Mouse (Mus musculus): Measurements from ENCODE around the gene Hspa14.

Gene Hspa14

DNA sequence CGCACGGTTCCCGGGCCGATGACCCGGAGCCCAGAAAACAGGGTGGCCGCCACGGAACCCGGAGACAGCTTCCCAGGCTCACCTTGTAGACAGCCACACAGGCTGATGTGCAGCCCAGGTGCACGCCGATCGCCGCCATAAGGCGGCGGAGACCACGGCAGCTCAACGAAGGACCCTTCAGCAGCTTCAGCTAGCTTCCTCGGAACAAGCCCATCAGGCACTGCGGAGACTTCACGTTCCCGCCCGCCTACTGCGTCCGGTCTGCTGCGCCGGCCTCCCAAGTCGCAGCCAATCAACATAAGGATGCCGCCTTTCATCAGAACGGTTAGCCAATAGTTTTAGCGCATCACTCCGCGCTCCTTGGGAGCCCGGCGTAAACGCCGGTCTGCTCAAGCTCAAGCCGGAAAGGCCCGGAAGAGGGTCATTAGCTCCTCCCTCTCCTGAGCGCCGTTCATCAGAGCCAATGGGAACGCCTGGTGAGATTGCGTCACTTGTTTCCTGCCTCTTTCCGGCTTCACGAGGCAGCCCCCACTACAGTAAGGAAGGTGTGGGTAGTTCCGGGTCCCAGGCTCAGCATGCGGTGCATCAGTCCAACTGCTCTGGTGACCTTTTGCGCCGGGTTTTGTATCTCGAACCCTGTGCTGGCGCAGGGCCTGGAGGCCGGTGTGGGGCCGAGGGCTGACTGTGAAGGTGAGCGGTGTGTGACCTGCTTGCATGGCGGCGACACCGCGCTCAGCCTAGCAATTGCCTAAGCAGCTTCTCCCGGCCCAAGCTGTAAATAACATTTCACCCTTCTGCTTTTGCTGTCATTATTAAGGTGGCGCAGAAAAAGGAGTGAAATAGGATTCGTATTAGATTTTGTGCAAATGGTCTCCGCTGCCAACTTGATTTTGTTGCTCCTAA is at the start of gene Hspa14, which contains the start of the genes Gm45902 and Cdnf:
Gene Hspa14, minus strand, starts transcription at position 263 of the 903 bp plus-strand sequence.
Gene Gm45902, minus strand, starts transcription at position 239 of the 903 bp plus-strand sequence.
Gene Cdnf, plus strand, starts transcription at position 479 of the 903 bp plus-strand sequence.
- peak; percentile 98 for DNase-seq (ENCODE audit: low read depth, low spot score)

DNA sequence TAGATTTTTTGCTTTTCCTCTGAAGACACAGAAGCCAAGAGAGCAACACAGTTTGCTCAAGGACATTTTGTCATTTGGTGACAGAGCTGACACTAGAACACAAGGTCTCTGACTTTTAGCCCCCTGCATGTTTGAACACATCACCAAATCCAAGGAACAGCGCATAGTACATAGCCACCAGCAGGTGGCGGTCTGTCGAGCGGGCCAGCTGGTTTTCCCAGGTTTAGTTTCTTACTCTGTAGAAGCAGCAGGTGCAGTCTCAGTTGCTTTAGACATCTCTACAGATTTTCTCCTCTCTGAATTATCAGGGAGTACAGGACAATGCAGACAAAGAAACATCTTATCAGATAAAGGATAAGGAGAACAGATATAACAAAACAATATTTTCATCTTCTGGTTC is 34.0 kb upstream of the Hspa14 start:
- peak; percentile 71 for DNase-seq (ENCODE audit: low read depth, low spot score)

DNA sequence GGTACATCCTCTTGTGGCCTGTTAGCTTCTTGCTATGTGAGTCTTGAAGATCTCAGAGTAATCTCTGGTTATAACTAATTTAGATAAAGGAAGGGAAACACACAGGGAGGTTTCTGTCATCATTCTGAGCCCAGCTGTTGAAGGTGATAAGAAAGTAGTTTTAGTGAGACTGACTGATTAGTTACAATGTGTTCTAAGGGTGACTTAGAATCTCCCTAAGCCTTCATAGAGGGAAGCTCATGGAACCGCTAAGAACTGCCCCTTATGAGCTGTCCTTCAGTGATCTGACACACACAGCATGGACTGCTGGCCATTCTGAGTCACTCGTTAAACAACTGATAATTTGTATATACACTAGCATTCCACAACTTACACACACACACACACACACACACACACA is 33.4 kb upstream of the Hspa14 start:
- no peak for DNase-seq (ENCODE audit: low read depth, low spot score)

DNA sequence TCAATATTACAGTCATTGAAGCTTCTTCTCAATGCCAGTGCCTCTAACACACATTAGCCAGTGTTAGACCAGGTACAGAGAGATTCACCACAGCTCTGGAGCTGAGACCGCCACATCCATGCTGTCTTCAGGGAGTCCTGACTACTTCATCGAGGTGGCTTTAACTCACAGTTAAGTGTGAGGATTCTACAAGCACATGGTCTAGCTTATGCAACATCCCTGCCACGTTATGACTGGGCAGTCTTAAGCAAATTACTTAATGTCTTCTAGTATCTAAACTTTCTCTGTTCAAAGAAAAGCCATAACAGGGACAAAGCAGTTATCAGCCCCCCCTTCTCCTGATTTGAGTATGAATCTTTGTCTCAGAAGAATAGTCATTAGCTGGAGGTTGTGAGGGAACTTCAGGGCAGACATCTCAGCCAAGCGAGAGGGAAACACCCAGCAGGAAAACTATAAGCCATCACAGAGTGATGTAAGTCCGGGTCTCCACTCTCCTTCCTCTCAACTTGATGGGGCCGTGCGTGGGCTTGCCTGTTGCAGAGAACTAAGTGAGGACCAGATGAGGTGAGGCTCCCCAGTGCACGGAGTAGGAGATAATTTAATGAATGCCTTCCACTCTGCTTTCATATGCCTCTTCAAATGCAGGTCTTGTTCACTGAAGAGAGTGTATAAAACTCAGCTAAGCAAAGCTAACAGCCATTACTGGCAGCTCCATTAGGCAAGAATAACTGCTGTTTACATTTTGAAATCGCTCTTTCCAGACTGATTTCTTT is 28.9 kb upstream of the Hspa14 start:
- DNase-seq (ENCODE audit: low read depth, low spot score): no peak

DNA sequence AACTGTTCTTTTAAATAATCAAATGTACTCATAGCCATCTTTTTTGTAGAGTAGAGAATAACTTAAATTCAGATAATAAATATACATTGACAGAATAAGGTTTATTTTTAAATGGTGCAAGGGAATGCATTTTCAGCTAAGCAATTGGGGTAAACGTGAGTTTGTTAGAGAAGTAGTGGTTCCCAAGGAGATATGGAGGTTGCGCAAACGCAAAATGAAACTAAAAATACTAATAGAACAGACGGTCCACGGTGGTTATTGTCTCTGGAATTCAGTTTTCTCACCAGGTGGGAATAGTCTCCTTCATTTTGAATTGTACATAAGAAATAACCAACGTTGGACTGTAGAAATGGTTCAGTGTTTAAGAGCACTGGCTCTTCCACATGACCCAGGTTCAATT is 13.7 kb upstream of the Hspa14 start:
- DNase-seq (ENCODE audit: low read depth, low spot score): no peak

DNA sequence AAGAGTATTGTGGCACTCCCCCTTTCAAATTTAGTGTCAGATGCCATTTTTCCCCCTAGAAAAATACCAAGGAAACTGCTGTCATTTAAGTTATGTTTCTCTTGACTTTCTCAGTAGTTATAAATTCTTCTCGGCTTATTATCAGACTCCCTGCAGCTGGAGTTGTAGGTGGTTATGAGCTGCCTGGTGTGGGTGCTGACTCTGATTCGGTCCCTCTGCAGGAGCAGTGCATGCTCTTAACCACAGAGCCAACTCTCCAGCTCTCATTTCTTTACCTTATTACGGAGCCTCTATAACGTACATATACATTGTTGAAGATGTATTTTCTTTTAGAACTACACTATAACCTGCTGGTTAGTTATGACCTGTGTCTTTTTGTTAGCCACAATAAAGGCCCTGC is 9.9 kb upstream of the Hspa14 start:
- DNase-seq (ENCODE audit: low read depth, low spot score): no peak

DNA sequence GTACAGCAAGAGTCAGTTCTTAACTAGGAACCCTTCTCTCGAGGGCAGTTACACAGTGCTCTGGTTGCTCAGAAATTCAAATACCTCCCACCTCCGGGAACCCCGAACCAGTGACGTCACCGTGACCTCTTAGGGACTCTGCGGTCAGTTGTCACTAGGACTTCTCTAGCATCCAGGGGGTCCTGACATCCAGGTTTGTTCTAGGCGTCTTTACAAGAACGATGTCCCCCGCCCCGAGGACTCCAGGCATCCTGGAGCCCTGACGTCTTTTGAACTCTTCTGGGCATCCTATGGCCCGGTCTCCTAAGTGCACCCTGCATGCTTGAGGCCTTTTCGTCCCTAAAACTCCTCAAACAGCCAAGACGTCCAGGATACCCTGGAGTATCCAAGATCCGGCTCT is 538 bp downstream of the Hspa14 start:
- DNase-seq (ENCODE audit: low read depth, low spot score): peak; percentile 40

DNA sequence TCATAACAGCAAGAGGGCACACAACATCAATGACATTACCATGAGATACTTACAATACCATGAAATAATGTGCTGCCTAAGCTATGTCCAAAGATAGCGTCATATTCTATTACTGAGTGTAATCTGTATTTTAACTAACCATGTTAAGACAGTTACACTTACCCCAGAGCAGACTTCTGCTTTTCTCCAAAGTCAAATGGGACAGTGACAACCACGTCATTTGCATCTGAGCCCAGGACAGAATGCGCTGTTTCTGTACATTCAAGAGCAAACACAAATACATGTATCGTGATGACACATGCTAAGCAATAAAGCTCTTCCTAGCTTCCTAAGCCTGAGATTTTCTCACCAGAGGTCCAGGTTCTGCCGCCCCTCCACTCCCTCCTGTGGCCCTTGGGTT is 11.7 kb downstream of the Hspa14 start:
- DNase-seq (ENCODE audit: low read depth, low spot score): no peak

DNA sequence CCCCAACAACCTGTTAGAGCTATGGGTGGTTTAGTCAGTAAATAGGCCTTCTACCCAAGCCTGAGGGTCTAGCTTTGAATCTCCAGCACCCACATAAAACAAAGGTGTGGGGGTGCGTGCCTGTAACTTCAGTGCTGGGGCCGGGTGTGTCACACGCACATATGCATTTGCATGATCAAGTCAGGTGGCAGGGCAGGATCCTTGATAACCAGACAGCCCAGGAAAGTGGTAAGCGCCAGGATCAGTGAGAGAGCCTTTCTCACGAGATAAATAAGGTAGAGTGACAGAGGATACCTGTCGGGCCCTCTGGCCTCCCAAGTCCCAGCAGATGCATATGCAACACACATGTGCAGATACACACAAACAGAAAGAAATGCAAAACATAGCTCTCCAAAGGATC is 13.1 kb downstream of the Hspa14 start:
- DNase-seq (ENCODE audit: low read depth, low spot score): no peak

DNA sequence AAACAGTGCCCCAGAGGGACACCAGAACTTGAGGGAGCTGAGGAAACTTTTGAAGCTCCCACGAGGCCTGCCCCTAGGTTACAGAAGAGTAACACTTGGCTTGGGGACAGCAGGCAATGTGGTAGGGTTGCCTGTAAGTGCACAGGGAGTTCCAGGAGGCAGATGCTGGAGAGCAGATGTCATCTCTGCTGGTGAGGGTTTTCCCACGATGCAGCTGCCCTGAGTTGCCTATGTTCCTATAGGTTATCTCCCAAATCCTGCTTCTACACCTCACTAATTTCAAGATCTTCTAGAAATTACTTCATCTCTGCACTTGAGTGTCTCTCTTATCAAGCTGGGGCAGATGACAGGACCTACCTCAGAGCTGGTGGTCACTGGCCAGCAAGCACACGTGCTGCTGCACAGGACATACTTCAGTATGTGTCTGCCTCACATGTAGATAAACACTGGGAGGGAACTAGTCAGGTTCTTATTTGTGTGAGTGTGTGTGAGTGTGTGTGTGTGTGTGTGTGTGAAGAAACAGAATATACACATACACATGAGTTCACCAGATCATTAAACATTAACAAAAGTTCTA is 18.7 kb downstream of the Hspa14 start:
- DNase-seq (ENCODE audit: low read depth, low spot score): no peak

DNA sequence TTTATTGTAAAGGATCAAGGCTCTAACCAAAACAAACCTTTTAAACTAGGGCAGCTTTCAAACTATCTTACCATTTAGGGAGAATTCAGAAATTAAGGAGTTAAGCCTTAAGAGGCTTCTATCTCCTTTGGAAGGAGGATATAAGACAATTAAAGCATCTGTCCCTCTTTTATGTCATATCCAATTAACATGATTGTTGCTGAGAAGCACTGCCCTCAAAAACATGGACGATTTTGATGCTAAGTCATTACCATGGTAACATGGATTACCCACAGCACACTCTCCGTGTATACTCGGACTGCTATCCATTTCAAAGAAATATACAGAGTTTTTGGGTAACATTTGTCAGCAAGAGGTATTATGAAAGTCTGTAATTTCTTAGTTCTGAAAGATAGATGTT is 22.8 kb downstream of the Hspa14 start:
- no peak for DNase-seq (ENCODE audit: low read depth, low spot score)

DNA sequence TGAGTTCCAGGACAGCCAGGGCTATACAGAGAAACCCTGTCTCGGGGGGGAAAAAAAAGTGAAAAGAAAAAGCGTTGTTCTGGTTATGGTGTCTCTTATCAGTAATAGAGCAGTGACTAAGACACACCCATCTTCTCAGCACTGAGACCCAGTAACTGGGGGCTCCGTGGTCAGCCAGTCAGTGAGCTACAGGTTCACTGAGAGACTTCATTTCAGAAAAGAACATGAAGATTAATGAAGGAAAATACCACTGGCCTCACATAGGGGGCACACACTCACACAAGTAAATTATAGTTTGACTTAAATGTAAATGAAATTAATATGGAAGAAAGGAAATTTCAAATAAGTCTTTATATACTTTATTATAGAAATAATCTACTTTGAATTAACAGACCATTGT is 32.4 kb downstream of the Hspa14 start:
- DNase-seq (ENCODE audit: low read depth, low spot score): no peak

DNA sequence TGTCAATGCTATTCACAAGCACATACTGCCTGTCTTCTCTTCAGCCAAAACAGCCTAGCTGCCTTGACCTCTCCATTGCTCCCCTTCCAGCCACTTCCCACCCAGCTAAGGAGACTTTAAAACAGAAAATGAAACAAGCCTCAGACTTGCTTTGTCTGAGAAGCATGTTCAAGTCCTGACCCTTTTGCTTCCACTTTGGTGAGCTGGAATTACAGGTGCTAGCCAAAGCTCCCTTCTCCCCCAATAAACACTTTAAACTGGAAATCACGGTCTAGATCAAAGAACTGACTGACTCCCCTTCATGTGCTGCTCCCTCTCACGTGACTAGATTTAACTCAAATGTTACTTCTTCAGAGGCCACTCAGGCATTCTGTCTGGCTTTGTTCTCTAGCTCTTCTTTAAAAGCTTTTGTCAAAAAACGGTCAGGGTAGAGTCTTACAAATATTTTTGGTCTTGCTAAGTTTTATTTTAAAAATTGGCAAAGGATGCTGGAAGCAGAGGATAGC is 36.8 kb downstream of the Hspa14 start:
- DNase-seq (ENCODE audit: low read depth, low spot score): no peak

DNA sequence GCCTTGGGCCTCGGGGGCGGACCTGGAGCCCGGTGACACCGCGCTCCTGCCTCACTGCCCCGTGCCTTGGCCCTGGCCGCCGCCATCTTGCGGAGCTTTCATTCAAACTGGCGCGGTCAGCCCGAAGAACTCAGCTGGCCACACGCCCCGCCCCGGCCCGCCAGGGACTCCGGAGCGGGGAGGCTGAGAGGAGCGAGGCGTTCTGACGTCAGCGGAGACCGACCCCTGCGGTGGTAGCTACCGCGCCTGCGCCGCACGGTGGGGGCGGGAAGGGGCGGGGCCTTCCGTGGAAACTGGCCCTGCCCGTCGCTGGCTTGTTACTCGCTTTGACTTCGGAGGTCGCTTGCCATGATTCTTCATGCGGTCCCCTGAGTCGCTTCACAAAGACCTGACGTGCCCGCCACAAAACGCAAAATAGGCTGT is 37.7 kb downstream of the Hspa14 start, which contains the start of gene Suv39h2:
Gene Suv39h2, minus strand, starts transcription at position 171 of the 423 bp plus-strand sequence.
- peak; percentile 89 for DNase-seq (ENCODE audit: low read depth, low spot score)

DNA sequence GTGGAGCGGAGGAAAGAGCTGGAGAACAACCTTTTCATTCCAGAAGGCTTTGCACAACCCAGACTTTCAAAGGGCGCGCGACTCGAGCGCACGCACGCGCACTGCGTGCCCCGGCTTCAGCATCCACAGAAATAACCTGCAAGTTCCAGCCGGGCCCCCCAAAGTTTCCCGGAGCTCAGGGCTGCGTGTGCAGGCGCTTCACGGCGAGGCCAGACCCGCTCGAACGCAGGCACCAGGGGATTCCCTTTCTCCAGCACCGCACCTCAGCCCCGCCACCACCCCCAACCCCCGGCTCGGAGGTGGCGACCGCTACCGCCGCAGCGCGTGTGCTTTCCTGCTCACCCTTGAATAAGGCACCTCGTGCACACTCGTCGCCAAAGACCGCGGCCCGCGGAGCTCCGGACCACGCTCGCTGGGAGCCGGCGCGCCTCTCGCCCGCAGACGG is 38.2 kb downstream of the Hspa14 start:
- DNase-seq (ENCODE audit: low read depth, low spot score): peak; percentile 82

DNA sequence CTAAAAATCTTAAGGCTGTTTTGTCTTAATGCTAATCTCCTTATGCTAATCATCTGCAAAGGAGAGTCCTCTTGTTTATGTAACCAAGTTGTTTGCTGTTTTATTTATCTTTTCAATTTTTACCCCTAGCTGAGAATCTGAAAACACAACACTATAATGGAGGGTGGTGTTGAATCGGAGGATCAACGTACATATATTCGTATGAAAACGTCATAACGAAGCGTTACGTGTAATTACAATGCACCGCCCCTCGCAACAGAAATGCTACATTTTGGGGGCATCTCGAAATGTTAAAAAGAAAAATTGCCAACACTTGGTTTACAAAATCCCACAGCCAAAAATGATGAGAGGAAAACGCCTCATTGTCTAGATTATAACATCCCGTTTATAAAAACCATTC is 38.7 kb downstream of the Hspa14 start:
- no peak for DNase-seq (ENCODE audit: low read depth, low spot score)

DNA sequence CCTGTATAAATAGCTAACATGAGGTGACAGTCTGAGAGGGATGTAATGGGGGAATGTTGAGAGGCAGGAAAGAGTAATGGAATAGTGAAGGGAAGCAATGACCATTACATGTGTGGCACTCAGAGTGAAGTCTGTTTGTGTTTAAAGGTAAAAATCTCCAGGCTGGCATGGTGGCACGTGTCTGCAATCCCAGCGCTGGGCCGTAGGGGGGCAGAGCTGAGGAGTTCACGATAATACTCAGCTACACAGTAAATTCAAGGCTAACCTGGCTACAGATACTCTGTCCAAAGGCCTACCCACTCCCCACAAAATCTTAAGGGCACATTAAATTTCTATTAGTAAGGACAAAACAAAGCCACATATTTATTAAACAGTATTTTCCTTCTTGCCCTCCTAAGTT is 56.0 kb downstream of the Hspa14 start:
- DNase-seq (ENCODE audit: low read depth, low spot score): peak; percentile 16

DNA sequence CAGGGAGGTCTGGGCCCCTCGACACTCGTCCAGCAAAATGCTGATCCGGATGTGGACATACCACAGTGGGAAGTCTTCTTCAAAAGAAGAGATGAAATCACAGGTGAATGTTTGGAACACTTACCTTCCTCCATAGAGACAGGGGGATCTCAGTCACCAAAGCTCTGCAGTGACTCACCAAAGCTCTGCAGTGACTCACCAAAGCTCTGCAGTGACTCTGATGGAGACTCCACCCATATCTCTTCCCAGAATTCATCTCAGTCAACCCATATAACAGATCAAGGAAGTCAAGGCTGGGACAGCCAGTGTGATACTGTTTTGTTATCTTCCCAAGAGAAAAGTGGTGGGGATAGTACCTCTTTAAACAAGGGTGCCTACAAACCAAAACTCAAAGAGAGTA is 59.5 kb downstream of the Hspa14 start:
- no peak for DNase-seq (ENCODE audit: low read depth, low spot score)

DNA sequence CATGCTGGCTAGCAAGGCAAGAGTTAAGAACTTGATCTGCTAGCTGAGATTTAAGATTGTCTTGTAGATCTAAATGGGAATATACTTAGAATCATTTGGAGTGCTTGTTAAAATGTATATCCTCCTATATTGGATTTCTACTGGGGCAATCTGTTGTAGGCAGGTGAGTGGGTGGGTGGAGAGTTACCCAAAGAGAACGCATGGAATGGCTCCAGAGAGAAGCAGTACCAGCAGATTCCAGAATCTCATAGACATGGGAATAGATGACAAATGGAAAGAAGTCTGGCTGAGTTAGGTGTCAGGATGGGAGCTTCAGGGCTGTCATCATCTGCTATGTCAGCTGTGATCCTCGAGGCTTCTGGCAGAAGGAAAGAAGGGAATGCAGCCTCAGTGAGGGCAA is 63.2 kb downstream of the Hspa14 start:
- no peak for DNase-seq (ENCODE audit: low read depth, low spot score)

DNA sequence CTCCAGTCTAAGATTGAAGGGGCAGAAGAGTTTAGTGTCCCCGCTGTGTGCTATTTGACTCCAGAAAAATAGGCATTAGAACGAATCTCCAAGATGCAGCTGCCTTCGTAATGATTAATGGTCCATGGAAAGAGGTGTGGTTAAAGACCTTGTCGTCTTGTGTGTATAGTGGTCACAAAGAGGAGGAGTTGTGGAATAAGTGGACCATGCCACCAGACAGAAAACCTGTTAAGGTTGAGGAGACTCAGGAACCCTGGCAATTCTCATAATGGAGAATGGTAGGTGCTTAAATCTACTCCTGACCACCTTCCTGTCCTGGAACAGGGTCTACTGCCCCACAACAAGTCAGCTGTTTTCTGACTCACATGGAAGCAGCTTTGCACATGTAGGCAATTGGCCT is 66.6 kb downstream of the Hspa14 start:
- no peak for DNase-seq (ENCODE audit: low read depth, low spot score)

DNA sequence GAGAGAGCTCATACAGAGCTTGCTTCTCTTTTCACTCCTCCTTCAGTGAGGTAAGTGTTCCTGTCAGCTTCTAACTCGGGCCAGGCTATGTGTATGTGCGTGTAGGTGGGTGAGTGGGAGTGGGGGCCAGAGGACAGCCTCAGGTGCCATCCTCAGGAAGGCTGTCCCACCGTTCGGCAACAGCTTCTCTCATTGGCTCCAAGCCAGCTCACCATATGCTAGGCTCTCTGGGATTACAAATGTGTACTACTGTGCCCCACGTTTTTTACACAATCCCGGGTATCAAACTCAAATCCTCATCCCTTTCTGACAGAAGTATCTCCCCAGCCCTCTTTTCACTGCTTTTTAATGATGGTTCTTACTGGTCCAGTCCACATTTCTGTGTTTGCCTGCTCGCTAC is 68.4 kb downstream of the Hspa14 start:
- DNase-seq (ENCODE audit: low read depth, low spot score): no peak
